Mouse (Mus musculus) thymus, postnatal 14 days (tissue): ENCODE measurements around the gene Pik3cd.

Experiments
- DNase-seq: peaks from one replicate; pipeline ENCODE4 v3.0.0; 2021

The Pik3cd gene

DNA sequence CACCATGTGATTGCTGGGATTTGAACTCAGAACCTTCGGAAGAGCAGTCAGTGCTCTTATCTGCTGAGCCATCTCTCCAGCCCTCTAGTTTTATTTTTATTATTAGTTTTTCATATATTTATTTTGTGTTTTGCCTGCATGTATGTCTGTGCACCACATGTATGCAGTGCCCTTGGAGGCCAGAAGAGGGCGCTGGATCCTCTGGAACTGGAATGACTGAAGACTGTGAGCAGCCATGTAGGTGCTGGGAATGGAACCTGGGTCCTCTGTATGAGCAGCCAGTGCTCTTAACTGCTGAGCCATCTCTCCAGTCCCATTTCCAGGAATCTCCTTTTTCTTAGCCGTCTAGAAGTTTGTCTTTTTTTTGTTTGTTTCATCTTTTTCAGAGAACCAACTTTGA is 97.9 kb downstream of the Pik3cd start:
- no peak for DNase-seq

DNA sequence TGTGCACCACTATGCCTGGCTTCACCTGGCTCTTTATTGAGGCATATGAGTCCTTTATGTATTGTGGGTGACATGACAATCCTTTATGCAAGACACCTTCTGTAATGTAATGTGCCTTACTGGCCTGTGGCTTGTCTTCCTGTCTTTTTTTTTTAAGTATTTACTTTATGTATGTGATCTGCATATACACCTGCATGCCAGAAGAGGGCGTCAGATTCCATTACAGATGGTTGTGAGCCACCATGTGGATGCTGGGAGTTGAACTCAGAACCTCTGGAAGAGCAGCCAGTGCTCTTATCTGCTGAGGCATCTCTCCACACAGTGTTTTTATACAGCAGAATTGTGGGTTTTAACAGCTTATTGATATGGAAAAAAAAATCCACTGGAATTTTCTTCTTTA is 98.5 kb downstream of the Pik3cd start:
- no peak for DNase-seq

DNA sequence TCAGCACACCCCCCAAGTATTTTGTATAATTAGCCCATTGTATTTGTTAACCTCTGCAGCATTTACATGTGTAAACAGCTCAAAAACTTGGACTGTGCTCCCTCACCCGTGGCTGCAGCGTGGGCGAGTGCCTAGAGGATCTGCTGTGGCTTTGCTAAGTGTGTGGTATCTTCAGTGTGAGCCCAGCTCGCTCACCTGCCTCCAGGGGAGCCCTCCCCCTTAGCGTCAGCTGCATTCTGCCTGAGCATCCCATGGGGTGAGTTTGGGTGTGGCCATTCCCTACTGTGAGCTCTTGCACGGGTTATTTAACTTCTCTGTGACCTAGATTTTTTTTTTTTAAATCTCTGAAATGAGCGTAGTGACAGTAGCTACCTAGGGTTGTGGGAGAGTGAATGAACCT is 100.1 kb downstream of the Pik3cd start:
- DNase-seq = no peak

DNA sequence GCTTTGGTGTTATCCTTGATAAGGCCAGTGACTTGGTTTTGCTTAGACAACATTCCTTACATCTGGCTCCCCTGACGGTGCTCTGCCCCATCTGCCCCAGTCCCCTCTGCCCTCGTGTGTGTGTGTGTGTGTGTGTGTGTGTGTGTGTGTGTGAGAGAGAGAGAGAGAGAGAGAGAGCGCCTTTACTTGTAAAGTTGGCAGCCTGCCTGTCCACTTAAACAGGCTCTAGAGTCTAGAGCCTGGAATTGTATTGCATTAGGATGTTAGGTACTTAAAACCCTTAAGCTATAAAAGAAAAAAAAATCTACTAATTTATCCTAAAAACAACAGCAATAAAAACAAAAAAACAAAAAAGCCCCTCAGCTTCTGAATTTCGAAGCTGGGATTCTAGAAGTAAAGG is 100.9 kb downstream of the Pik3cd start:
- DNase-seq = no peak

GRCm38 (mm10) chr4:149600130-149600529 is 102.2 kb downstream of the Pik3cd start:
- DNase-seq = no peak

DNA sequence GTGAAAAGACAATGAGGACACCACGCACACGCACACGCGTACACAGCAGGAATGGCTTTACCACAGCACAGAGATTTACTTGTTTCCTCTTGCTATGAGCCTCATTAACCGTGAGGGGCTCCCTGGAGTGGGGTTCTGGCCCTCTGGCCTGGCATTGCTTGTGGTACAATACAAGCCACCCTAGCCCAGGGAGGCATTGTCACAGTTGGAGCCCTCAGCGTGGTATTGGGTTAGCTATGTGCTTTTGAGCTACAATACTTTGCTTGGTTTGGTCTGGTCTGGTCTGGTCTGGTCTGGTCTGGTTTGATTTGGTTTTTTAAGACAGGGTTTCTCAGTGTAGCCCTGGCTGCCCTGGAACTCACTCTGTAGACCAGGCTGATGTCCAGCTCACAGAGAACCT is 102.8 kb downstream of the Pik3cd start:
- no peak for DNase-seq
